Mouse (Mus musculus): ENCODE results near the gene Morf4l2. TPM values are rescaled to one million over a fixed set of nuclear protein-coding genes. Genes with fewer than 3 reads are reported as not detected.

The Morf4l2 gene
- polyA plus RNA-seq, 1 experiment, result 225 TPM

Other genes with a start within 250 kb of the Morf4l2 start
- not detected for gene Kir3dl1, start 225.7 kb downstream of the Morf4l2 start, polyA plus RNA-seq (2012; fragmentation: generic; extraction: Trizol)
- not detected for gene Kir3dl2, start 199.6 kb downstream of the Morf4l2 start, polyA plus RNA-seq (2012; fragmentation: generic; extraction: Trizol)
- 0.18 TPM for gene Tceal3, start 152.8 kb downstream of the Morf4l2 start, polyA plus RNA-seq (2012; fragmentation: generic; extraction: Trizol)
- gene Tceal1, start 35.7 kb downstream of the Morf4l2 start, polyA plus RNA-seq (2012; fragmentation: generic; extraction: Trizol), result 0.42 TPM
- gene Glra4, start 36.5 kb upstream of the Morf4l2 start, polyA plus RNA-seq (2012; fragmentation: generic; extraction: Trizol), result not detected
- gene Plp1, start 79.0 kb upstream of the Morf4l2 start, polyA plus RNA-seq (2012; fragmentation: generic; extraction: Trizol), result 0.04 TPM
- gene Rab9b, start 125.1 kb upstream of the Morf4l2 start, polyA plus RNA-seq (2012; fragmentation: generic; extraction: Trizol), result not detected
- gene H2bfm, start 183.6 kb upstream of the Morf4l2 start, polyA plus RNA-seq (2012; fragmentation: generic; extraction: Trizol), result not detected
- not detected for gene Tmsb15b2, start 231.8 kb upstream of the Morf4l2 start, polyA plus RNA-seq (2012; fragmentation: generic; extraction: Trizol)
- 0.07 TPM for gene Tmsb15l, start 233.2 kb upstream of the Morf4l2 start, polyA plus RNA-seq (2012; fragmentation: generic; extraction: Trizol)
- gene Tmsb15b1, start 233.2 kb upstream of the Morf4l2 start, polyA plus RNA-seq (2012; fragmentation: generic; extraction: Trizol), result not detected
- 0.04 TPM for gene Zcchc18, start 249.5 kb upstream of the Morf4l2 start, polyA plus RNA-seq (2012; fragmentation: generic; extraction: Trizol)